Mouse (Mus musculus) megakaryocyte, embryonic 14.5 days (primary cell): ENCODE results near the gene Grip1.

Source experiments
- FLI1 ChIP-seq: IDR thresholded peaks from 2 replicates; pipeline ENCODE4 v1.6.1; 2012; ENCODE audit warnings: low read length, inconsistent platforms, mixed read lengths
- GATA1 ChIP-seq: IDR thresholded peaks from 3 replicates; pipeline ENCODE4 v1.6.1; 2012; ENCODE audit warnings: mixed read lengths, low read length, inconsistent platforms, borderline replicate concordance

- TF ChIP-seq FLI1 (no peak), GATA1 (no peak)
Measured at GRCm38 (mm10) chr10:119803633-119804422, 350.2 kb downstream of the Grip1 start.
